Mouse (Mus musculus): ENCODE measurements around the gene Cbfa2t3. TPM values are rescaled to one million over a fixed set of nuclear protein-coding genes. Genes with fewer than 3 reads are reported as not detected.

Cbfa2t3 gene
- polyA plus RNA-seq (2017; shearing (Covaris generic)), result 0.78 TPM

GRCm38 (mm10) chr8:122699005-122699492 is at the start of gene Cbfa2t3:
Gene Cbfa2t3, minus strand, starts transcription at chr8:122699109.

GRCm38 (mm10) chr8:122622727-122623126 is 76.2 kb downstream of the Cbfa2t3 start, which contains the start of gene Pabpn1l:
Gene Pabpn1l, minus strand, starts transcription at chr8:122622739.

GRCm38 (mm10) chr8:122611295-122612133 is 87.4 kb downstream of the Cbfa2t3 start, which contains the start of the genes Galns and Trappc2l:
Gene Galns, minus strand, starts transcription at chr8:122611463.
Gene Trappc2l, plus strand, starts transcription at chr8:122611640.

GRCm38 (mm10) chr8:122576648-122577022 is 122.3 kb downstream of the Cbfa2t3 start, which contains the start of gene Aprt:
Gene Aprt, minus strand, starts transcription at chr8:122576909.

Other genes with a start within 250 kb of the Cbfa2t3 start
- gene Snai3, start 238.4 kb downstream of the Cbfa2t3 start, polyA plus RNA-seq (2017; shearing (Covaris generic)), result 11.0 TPM
- 202 TPM for gene Rnf166, start 223.0 kb downstream of the Cbfa2t3 start, polyA plus RNA-seq (2017; shearing (Covaris generic))
- 47.3 TPM for gene Ctu2, start 223.0 kb downstream of the Cbfa2t3 start, polyA plus RNA-seq (2017; shearing (Covaris generic))
- 36.6 TPM for gene Piezo1, start 147.8 kb downstream of the Cbfa2t3 start, polyA plus RNA-seq (2017; shearing (Covaris generic))
- gene Cdt1, start 131.1 kb downstream of the Cbfa2t3 start, polyA plus RNA-seq (2017; shearing (Covaris generic)), result 115 TPM
- 185 TPM for gene Aprt, start 122.2 kb downstream of the Cbfa2t3 start, polyA plus RNA-seq (2017; shearing (Covaris generic))
- gene Galns, start 87.6 kb downstream of the Cbfa2t3 start, polyA plus RNA-seq (2017; shearing (Covaris generic)), result 5.6 TPM
- gene Trappc2l, start 87.5 kb downstream of the Cbfa2t3 start, polyA plus RNA-seq (2017; shearing (Covaris generic)), result 43.7 TPM
- gene Pabpn1l, start 76.4 kb downstream of the Cbfa2t3 start, polyA plus RNA-seq (2017; shearing (Covaris generic)), result not detected
- 4.3 TPM for gene Acsf3, start 76.4 kb upstream of the Cbfa2t3 start, polyA plus RNA-seq (2017; shearing (Covaris generic))
- gene Cdh15, start 148.9 kb upstream of the Cbfa2t3 start, polyA plus RNA-seq (2017; shearing (Covaris generic)), result not detected

All from effector memory CD4-positive, alpha-beta T cell, adult 7 months (primary cell).